ENCODE assay signal across 12 mouse cellular contexts in the genomic region with DNA sequence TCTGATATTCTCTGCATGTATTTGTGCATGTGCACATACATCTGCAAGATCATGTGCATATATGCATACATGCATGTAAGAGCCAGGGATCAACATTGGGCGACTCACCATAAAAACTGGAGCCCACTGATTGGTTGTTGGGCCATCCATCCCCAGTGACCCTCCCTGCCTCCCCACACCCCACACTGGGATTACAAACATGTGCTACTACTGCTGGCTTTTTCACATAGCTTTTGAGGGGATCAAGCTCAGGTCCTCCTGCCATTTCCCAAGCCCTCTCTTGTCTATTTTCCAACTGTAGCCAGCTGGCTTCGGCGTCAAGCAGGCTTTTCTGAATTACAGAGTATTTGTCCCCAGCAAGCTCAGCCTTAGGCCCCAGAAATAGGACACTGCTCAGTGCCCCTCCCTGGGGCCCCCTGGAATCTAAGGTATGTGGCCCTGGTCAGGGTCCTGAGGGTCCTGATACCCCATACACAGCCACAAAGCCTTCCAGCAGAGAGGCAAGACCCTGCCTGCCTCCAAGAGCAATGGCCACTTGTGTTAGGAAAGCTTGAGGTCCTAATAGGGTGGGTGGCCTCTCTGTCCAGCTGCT.
"Had no signal": no experiment of that assay in that cellular context is flagged by ENCODE, and none has a peak within 500 bp of the region (broad histone marks: within the 10 kb centered on the region; RNA-seq: fewer than 3 reads in every experiment).

No protein-coding gene starts in this region.

- DNase-seq: kidney, adult 11 months; kidney, adult 9 months; kidney, postnatal 10 days; kidney, postnatal 4 days; lung, adult 18-20 months; midbrain, embryonic 14.5 days; right cerebral cortex, postnatal 25 days; thymus, postnatal 36 days had no signal

- H3K9ac ChIP-seq: liver, embryonic 14.5 days; neural tube, embryonic 15.5 days had no signal

- H3K27ac ChIP-seq: layer of hippocampus, adult 2 months; liver, embryonic 14.5 days; neural tube, embryonic 15.5 days had no signal

- H3K36me3 ChIP-seq: neural tube, embryonic 15.5 days had no signal

- H3K9me3 ChIP-seq: neural tube, embryonic 15.5 days had no signal

- H3K4me2 ChIP-seq: neural tube, embryonic 15.5 days had no signal

- H3K4me3 ChIP-seq: layer of hippocampus, adult 2 months; myocyte; neural tube, embryonic 15.5 days had no signal
